Mouse (Mus musculus) macrophage (primary cell): ENCODE results near the gene Epb41l1. TPM values are rescaled to one million over a fixed set of nuclear protein-coding genes. Genes with fewer than 3 reads are reported as not detected.

Source experiments
- H3K27ac ChIP-seq: fragments of 350-480 bp; formaldehyde crosslinking; 2 replicates; pipeline ENCODE4 v1.9.0; 2021
- H3K36me3 ChIP-seq: fragments of 350-480 bp; formaldehyde crosslinking; 2 replicates; pipeline ENCODE4 v1.9.0; 2021; ENCODE audit errors: inconsistent target
- H3K4me3 ChIP-seq: fragments of 350-480 bp; formaldehyde crosslinking; 2 replicates; pipeline ENCODE4 v1.9.0; 2021; ENCODE audit errors: inconsistent target
- H3K79me2 ChIP-seq: fragments of 350-480 bp; formaldehyde crosslinking; 2 replicates; pipeline ENCODE4 v1.9.0; 2021; ENCODE audit errors: inconsistent target
- WGBS: methylation state at CpG from one replicate; pipeline ENCODE4 v1.1.7; 2026; ENCODE audit warnings: inconsistent platforms; ENCODE audit not compliant: missing documents; 5-methylcytosine and 5-hydroxymethylcytosine counted together
- polyA plus RNA-seq: library from polyadenylated mRNA; stranded (reverse); fragments of 250-400 nt; gene quantifications from 3 replicates; pipeline ENCODE4 v1.2.4, GENCODE M21; 2018; ENCODE audit warnings: inconsistent platforms

Gene Epb41l1
- polyA plus RNA-seq, 1 experiment from 2014 or later = 100 TPM

DNA sequence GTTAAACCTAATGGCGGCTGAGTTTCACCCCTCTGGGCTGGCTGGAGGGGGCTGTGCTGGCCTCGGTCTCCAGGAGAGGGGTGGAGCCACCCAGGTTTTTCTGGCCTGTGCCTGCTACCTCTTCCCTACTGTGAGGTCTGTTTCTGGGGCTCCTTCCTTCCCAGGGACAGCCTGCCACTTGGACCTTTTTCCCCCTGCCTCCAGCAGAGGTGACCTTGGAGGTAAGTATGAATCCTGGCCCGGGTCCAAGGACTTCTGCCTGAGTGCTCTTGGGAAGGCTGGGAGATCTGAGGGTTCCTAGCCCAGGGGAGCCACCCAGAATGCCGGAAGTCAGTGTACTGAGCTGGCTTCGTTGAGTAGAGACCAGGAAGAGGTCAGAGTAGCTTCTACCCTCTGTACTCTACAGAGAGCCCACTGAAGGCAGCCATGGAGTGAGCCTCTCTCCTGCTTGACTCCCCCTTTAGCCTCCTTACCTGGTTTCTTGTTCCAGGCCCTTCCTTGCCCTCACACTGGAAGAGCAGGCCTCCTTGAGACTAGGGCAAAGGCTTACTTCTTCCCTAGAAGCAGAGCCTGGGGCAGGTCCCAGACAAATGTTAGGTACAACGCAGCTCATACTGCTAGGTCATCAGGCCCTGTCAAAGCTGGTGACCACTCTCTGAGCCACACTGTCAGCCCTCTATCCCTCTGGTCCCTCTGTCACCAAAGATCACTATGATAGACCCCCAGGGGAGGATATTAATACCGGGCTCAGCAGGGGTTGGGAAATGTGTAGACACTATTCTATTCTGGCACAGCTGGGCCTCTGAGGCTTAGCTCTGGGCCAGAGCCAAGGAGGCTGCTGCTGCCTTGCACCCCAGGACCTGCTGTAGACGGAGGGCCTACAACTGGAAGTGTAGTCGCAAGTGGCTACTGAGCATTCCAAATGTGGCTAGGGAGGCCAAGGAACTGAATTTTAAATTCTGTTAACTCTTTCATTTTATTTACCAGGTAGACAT, 12.5 kb downstream of the Epb41l1 start:
- Histone ChIP-seq H3K36me3 (peaks cover 2% of the 10 kb centered on the region; the same call in 1 of the 2 replicates), H3K27ac (0 out of 2 replicates have a peak overlapping the region, but pooled peaks have one; percentile 5)

DNA sequence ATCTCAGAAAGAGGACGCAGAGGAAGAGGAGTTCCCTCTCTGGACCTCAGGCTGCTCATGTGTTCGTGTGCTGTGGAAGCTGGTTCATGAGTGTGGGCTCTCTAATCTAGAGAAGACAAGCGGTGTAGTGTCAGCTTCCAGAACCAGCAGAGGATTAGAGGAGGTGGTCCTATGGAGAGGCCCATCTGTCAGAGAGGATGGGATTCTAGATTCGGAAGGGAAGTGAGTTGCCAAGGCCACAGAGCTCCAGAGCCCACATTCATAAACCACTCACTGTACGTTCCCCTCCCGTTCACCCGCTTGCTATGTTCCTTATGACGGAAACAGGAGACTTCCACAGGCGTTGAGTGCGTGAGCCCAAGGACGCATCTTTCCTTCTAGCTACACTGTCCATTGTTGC, 16.9 kb downstream of the Epb41l1 start:
- H3K36me3 ChIP-seq = peaks cover 11% of the 10 kb centered on the region; the same call in 1 of the 2 replicates
- no peak overlapping the region for H3K27ac ChIP-seq
- H3K79me2 ChIP-seq = peaks cover 24% of the 10 kb centered on the region; the same call in 1 of the 2 replicates
- no peak overlapping the region for H3K4me3 ChIP-seq
- 95% methylated on average over 11 of the region's 11 CpGs for WGBS

More for the DNA sequence above, 12.5 kb downstream of the Epb41l1 start:
- Histone ChIP-seq H3K4me3 (no peak overlapping the region), H3K79me2 (peaks cover 66% of the 10 kb centered on the region)
- WGBS = 76% methylated on average over 8 of the region's 9 CpGs

DNA sequence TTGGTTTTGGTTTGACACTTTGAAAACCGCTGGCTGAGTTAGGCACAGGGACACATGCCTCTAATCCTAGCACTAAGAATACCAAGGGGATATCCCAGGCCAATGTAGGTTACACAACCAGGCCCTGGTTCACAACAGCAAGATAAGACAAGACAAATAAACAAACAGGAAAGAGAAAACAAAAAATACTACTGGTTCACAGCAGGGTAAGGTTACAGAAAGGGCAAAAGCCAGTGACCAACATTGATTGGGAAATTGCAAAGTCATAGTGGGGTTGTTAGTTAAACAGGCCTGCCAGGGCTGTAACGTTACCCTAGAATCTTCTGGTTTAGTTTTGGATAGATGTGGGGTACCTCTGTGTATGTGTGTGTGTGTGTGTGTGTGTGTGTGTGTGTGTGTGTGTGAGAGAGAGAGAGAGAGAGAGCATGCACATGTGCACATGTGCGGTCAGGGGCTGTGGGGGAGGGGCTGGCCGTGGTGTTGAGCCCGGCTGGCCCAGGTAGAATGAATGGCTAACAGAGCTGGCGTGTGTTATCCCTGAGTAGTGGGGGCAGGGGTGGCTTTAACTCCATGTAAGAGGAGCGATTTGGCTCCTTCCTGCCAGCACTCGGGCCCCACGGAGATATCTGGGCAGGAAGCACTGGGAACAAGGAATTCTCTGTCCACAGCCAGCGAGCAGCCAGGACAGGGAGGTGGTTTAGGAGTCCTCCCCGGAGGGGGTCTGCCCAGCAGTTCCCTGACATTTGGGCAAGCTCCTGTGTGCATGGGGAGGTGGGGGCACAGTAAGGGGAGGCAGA, 19.2 kb downstream of the Epb41l1 start:
- WGBS = 65% methylated on average over 11 of the region's 11 CpGs
- Histone ChIP-seq H3K36me3 (peaks cover 20% of the 10 kb centered on the region), H3K79me2 (peaks cover 21% of the 10 kb centered on the region; the same call in 1 of the 2 replicates), H3K4me3 (no peak overlapping the region), H3K27ac (no peak overlapping the region)

DNA sequence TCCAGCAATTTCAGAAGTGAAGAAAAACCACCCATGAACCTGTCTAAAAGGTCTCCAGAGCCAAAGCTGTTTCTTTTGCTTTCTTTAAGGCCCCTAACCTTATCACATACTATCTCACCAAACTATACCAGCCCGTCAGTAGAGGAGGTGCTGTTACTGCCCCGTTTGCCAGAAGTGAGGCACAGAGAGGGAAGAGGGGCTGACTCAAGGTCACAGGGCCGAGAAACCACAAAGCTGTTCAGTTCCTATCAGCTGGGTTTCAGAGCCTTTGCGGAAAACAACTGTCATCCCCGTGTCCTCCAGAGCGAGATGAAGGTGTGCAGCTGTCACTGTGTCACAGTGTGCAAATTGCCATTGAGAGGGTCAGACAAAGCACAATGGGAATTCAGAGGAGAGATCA, 21.2 kb downstream of the Epb41l1 start:
- H3K27ac ChIP-seq = peak overlapping the region; percentile 78
- no peak overlapping the region for H3K4me3 ChIP-seq
- H3K79me2 ChIP-seq = peaks cover 11% of the 10 kb centered on the region; the same call in 1 of the 2 replicates
- under 1% methylated on average over 6 of the region's 6 CpGs for WGBS
- peaks cover 41% of the 10 kb centered on the region for H3K36me3 ChIP-seq

DNA sequence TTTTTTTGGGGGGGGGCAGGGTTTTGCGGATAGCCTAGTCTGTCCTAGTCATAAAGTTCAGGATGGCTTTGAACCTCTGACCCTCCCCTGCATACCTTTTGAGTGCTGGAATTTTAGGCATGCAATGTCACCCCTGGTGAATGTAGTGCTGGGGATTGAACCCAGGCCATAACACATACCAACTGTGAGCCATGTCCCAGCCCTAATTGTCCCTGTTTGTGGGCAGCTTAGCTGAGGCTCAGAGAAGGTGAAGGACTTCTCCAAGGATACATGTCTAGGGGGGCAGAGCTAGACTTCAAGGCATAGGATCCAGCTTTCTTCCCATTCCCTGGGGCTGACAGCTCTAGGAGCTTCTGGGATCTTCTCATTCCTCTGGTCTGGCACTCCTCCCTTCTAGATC, 22.6 kb downstream of the Epb41l1 start:
- WGBS = 100% methylated on average over 1 of the region's 1 CpGs
- peaks cover 1% of the 10 kb centered on the region; the same call in 1 of the 2 replicates for H3K79me2 ChIP-seq
- H3K36me3 ChIP-seq = peaks cover 43% of the 10 kb centered on the region
- peak overlapping the region; percentile 78 for H3K27ac ChIP-seq
- no peak overlapping the region for H3K4me3 ChIP-seq

DNA sequence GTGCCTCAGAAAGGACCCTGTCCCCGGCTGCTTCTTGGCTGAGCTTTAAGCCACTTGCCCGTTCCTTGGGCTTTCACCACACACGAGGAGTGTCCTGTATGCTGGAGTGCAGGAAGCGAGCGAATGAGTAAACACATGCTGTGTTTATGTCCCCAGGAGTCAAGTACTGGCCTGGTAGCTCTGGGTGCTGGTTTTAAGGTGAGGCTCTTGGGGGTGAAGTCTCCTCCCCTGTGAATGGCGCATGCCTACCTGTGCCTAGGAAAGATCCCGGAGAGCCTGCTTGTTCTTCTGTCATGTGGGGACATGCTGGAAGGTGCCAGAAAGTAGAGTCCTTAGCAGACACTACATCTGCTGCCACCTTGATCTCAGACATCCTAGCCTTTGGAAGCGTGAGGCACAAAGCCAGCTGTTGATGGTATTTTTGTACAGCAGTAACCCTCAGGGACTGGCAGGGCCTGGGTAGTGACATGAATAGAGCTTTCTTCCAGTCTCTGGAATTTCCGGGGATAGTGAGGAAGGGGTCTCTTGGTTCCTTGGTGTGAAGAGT, 25.9 kb downstream of the Epb41l1 start:
- Histone ChIP-seq H3K4me3 (no peak overlapping the region), H3K27ac (no peak overlapping the region), H3K36me3 (peaks cover 48% of the 10 kb centered on the region), H3K79me2 (peaks cover under 1% of the 10 kb centered on the region; the same call in 1 of the 2 replicates)
- 93% methylated on average over 9 of the region's 9 CpGs for WGBS

DNA sequence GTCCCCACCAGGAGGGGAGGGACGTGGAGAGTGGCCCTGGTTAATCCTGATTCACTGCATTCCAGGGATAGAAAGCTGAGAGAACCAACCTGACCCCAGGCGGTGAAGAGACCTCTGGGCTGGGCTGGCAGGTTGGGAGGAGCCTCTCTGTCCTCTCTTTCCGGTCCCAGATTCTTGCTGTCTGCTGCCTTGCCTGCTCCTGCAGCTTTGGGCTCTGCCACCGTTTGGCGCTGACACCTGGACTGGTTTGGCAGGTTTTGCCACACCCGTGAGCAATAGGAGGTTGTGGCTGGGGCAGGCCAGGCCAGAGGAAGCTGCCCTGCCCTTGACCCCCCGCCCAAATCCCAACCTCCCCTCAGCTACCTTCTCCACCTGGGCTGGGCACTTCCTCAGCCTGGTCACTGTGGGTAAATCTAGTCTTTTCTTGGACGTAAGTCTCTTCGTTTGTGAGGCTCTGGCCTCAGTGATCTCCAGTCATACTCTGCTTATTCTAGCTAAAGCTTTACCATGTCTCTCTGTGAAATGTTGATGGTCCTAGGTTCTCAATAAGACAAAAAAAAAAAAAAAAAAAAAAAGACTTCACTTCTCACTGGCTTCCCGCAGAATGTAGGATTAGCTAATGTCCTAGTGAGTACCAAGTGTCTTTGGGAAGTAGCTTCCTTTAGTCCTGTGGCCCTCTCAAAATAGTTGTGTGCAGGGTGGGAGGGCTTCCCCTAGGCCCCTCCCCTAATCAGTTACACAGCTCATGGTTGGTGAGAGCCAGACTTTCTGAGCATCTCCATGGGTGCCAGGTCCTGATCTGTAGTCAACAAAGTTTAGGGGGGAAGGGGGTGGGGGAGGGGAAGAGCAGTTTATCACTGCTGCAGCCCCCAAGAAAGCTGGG, 26.9 kb downstream of the Epb41l1 start:
- H3K79me2 ChIP-seq = peaks cover 3% of the 10 kb centered on the region; the same call in 1 of the 2 replicates
- H3K4me3 ChIP-seq = no peak overlapping the region
- WGBS = 59% methylated on average over 10 of the region's 10 CpGs
- H3K27ac ChIP-seq = no peak overlapping the region
- peaks cover 48% of the 10 kb centered on the region for H3K36me3 ChIP-seq

DNA sequence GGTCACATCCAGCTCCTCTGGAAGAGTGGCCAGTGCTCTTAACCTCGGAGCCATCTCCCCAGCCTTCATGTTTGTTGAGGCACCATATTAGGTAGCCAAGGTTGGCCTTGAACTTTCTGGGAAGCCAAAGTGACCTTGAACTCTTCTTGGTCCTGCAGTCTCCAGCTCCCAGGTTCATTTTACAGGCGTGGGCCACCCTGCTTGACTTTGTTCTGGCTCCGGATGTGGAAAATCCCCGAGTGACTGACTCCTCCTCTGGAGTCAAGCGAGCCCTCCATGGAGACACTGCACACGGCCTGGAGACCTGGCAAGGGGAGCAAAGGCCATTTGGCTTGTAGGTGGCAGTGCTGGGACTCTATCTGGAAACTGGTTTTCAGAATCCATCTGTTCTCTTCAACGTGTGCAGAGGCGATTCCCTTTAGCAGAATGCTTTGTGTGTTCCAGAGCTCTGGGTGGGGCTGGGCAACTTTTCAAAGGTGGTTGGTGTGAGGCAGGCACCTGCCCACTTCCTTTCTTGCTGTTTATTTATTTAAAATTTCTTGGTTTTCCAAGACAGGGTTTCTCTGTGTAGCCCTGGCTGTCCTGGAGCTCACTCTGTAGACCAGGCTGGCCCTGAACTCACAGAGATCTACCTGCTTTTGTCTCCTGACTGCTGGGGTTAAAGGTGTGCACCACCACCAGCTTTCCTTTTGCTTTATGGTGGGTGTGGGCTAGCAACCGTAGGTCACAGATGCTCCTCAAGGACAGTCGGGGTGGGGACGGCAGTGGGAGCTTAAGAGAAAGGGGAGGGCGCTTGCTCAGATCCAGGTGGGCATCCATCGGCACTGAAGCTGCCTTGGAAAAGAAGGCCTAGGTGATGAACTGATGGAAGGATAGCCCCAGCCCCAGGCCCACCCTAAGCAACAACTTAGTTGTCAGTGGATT, 30.8 kb downstream of the Epb41l1 start:
- no peak overlapping the region for H3K4me3 ChIP-seq
- 87% methylated on average over 13 of the region's 13 CpGs for WGBS
- H3K79me2 ChIP-seq = peaks cover 9% of the 10 kb centered on the region; the same call in 1 of the 2 replicates
- no peak overlapping the region for H3K27ac ChIP-seq
- H3K36me3 ChIP-seq = peaks cover 23% of the 10 kb centered on the region; the same call in 1 of the 2 replicates

DNA sequence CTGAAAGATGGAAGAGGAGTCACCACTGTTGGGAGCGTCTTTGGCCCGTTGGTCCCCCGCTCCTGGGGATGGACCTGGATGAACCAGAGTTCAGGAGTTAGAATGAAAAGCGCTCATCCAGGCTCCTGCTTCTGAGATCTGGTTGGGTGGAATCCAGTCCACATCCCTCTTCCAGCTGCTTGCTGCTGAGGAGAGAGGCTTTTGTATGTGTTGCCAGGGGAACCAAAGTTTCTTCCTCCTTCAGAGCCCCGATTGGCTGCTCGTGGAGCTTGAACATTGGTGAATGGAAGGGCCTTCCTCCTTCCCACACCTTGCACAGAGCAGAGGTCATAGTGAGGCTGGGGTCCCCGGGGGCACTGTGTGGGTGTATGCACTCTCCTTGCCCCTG, 31.4 kb downstream of the Epb41l1 start:
- no peak overlapping the region for H3K27ac ChIP-seq

DNA sequence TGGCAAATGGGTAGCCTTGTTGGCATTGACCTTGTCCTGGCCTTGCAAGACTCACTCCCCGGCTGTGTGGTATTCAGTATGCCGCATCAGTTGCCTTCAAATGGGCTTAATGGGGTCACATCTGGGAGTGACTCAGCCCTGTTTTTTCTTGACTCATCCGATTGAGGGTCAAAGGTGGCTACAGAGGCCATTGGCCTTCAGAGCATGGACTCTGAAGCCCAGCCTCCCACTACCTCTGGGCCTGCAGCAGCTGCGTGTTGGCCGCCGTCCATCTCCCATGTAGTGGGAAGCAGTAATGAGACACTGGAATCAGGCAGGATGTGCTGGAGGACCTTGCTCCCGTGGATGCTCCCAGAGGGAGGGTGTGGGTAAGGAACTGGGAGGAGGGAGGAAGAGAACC, 33.1 kb downstream of the Epb41l1 start:
- Histone ChIP-seq H3K4me3 (no peak overlapping the region), H3K27ac (no peak overlapping the region), H3K36me3 (peaks cover 9% of the 10 kb centered on the region; the same call in 1 of the 2 replicates), H3K79me2 (peaks cover 9% of the 10 kb centered on the region; the same call in 1 of the 2 replicates)
- 91% methylated on average over 7 of the region's 7 CpGs for WGBS

More for the DNA sequence above, 31.4 kb downstream of the Epb41l1 start:
- WGBS = 83% methylated on average over 7 of the region's 7 CpGs
- Histone ChIP-seq H3K36me3 (peaks cover 16% of the 10 kb centered on the region; the same call in 1 of the 2 replicates), H3K4me3 (no peak overlapping the region), H3K79me2 (peaks cover 9% of the 10 kb centered on the region; the same call in 1 of the 2 replicates)

DNA sequence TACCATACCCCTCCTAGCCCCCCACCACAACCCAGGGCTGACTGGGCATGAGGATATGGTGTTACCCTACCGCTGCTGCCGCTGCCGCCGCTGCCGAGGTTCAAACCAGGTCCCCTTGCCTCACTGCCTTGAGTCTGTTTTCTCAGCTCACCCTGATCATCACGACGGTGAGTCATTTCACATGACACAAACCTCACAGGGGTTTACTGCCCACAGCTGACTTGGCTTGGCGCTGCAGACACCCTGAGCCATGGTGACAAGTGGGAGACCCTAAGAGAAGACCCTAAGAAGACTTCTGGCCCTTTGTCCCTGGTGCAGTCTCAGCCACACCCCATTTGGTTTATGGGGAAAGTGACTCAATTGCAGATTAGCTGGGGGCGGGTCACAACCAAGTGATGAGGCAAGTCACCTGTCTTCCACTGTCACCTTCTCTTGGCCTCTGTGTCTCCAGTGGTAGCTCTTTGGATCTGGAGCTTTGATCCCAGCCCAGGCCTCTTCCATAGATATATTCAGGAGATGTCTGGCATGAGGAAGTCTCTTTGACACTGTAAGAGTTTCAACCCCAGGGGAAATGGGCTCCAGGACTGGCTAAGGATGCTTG, 34.9 kb downstream of the Epb41l1 start:
- 91% methylated on average over 7 of the region's 9 CpGs for WGBS
- H3K4me3 ChIP-seq = no peak overlapping the region
- H3K36me3 ChIP-seq = no peaks in the 10 kb centered on the region; the same call in 1 of the 2 replicates
- H3K79me2 ChIP-seq = peaks cover 9% of the 10 kb centered on the region; the same call in 1 of the 2 replicates
- no peak overlapping the region for H3K27ac ChIP-seq
